Mouse (Mus musculus) R1 (cell line): ENCODE data around the gene Lrrc59.

Experiments used
- DNase-seq: peaks from one replicate; pipeline ENCODE4 v3.0.0-alpha.2; 2018; ENCODE audit warnings: low read depth, low spot score

Gene Lrrc59

GRCm38 (mm10) chr11:94629199-94629883, at the start of gene Lrrc59:
Gene Lrrc59, plus strand, starts transcription at chr11:94629767.
- peak; percentile 89 for DNase-seq

GRCm38 (mm10) chr11:94580111-94580740, 49.3 kb upstream of the Lrrc59 start:
- DNase-seq: peak; percentile 86

- no peak for DNase-seq
Observed at GRCm38 (mm10) chr11:94585091-94585490, 44.5 kb upstream of the Lrrc59 start.

GRCm38 (mm10) chr11:94587511-94587910, 42.1 kb upstream of the Lrrc59 start:
- DNase-seq: peak; percentile 80

GRCm38 (mm10) chr11:94596311-94596852, 33.2 kb upstream of the Lrrc59 start:
- peak; percentile 72 for DNase-seq

GRCm38 (mm10) chr11:94597319-94597718, 32.2 kb upstream of the Lrrc59 start:
- DNase-seq: no peak

GRCm38 (mm10) chr11:94598437-94599120, 31.0 kb upstream of the Lrrc59 start:
- no peak for DNase-seq

- no peak for DNase-seq
Observed at GRCm38 (mm10) chr11:94600447-94600846, 29.1 kb upstream of the Lrrc59 start.

GRCm38 (mm10) chr11:94601321-94602281, 28.0 kb upstream of the Lrrc59 start, which contains the start of gene Acsf2:
Gene Acsf2, minus strand, starts transcription at chr11:94601871.
- peak; percentile 90 for DNase-seq

- DNase-seq: no peak
Observed at GRCm38 (mm10) chr11:94602356-94602955, 27.1 kb upstream of the Lrrc59 start.

- no peak for DNase-seq
Observed at GRCm38 (mm10) chr11:94610744-94611740, 18.5 kb upstream of the Lrrc59 start.

GRCm38 (mm10) chr11:94614603-94615002, 15.0 kb upstream of the Lrrc59 start:
- DNase-seq: no peak

- no peak for DNase-seq
Observed at GRCm38 (mm10) chr11:94615494-94615893, 14.1 kb upstream of the Lrrc59 start.

GRCm38 (mm10) chr11:94617646-94618045, 11.9 kb upstream of the Lrrc59 start:
- peak; percentile 70 for DNase-seq

- peak; percentile 76 for DNase-seq
Observed at GRCm38 (mm10) chr11:94620766-94621457, 8.7 kb upstream of the Lrrc59 start.

GRCm38 (mm10) chr11:94621458-94621852, 8.1 kb upstream of the Lrrc59 start:
- DNase-seq: peak; percentile 50

GRCm38 (mm10) chr11:94622162-94622561, 7.4 kb upstream of the Lrrc59 start:
- DNase-seq: no peak

- no peak for DNase-seq
Observed at GRCm38 (mm10) chr11:94629884-94630198, 274 bp downstream of the Lrrc59 start.
